Mouse (Mus musculus): ENCODE data around the gene Fnbp1l. TPM values are rescaled to one million over a fixed set of nuclear protein-coding genes. Genes with fewer than 3 reads are reported as not detected.

The Fnbp1l gene
- polyA plus RNA-seq, 1 experiment from 2014 or later: 80.1 TPM

DNA sequence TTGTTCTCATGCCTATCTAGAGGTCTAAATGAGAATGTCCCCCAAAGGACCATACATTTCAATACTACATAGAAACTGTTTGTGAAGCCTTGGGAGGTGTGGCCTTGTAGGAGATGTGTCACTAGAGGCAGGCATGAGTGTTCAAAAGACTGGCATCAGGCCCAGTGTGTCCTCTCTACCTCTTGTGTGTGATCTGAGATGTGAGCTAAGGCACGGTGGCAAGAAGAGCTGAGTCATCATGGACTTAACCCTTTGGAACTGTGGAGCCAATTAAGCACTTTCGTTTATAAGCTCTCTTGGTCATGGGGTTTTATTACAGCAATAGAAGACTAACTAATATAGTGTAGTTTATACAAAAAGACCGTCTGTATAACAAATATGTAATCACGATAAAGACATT lies 16.3 kb downstream of the Fnbp1l start:
- Histone ChIP-seq H3K4me3 (replicated peaks) (no peak overlapping the region), H3K4me2 (no peak overlapping the region), H3K9me3 (no peaks in the 10 kb centered on the region), H3K27me3 (no peaks in the 10 kb centered on the region), H3K4me1 (replicated peaks) (peaks cover 11% of the 10 kb centered on the region; the same call in 1 of the 2 replicates), H3K36me3 (peaks cover 14% of the 10 kb centered on the region; the same call in 1 of the 2 replicates), H3K9ac (replicated peaks) (no peak overlapping the region), H3K27ac (no peak overlapping the region)
- 70% methylated on average over 4 of the region's 4 CpGs for WGBS
- no peak for ATAC-seq (ENCODE audit: insufficient number of reproducible peaks, insufficient read depth, low FRiP score, low TSS enrichment, low read depth)

DNA sequence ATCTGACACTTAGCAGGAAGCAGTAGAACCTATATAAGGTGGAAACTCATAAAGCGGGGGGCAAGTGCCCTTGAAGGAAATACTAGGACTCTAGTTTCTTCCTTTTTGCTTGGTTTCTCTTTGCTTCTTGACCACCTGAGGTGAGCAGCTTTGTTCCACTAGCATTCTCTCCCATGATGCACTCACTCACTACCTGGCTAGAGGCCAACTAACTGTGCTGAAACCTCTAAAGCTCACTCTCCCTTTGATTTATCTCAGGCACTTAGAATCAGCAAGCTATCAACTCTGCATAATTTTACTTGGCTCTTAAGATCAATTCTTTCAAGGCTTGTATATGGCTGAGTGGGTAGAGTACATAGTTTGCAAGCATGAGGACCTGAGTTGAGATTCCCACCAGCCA lies 17.1 kb downstream of the Fnbp1l start:
- WGBS: 92% methylated on average over 1 of the region's 1 CpGs
- peaks cover 11% of the 10 kb centered on the region; the same call in 1 of the 2 replicates for H3K4me1 ChIP-seq (replicated peaks)
- no peaks in the 10 kb centered on the region for H3K27me3 ChIP-seq
- H3K4me3 ChIP-seq (replicated peaks): no peak overlapping the region
- peaks cover 14% of the 10 kb centered on the region; the same call in 1 of the 2 replicates for H3K36me3 ChIP-seq
- H3K27ac ChIP-seq: no peak overlapping the region
- no peaks in the 10 kb centered on the region for H3K9me3 ChIP-seq
- ATAC-seq (ENCODE audit: insufficient number of reproducible peaks, insufficient read depth, low FRiP score, low TSS enrichment, low read depth): no peak
- no peak overlapping the region for H3K4me2 ChIP-seq
- H3K9ac ChIP-seq (replicated peaks): no peak overlapping the region

GRCm38 (mm10) chr3:122599291-122599690 lies 20.2 kb downstream of the Fnbp1l start:
- H3K36me3 ChIP-seq: peaks cover 4% of the 10 kb centered on the region; the same call in 1 of the 2 replicates
- H3K9ac ChIP-seq (replicated peaks): no peak overlapping the region
- WGBS: 90% methylated on average over 4 of the region's 4 CpGs
- no peaks in the 10 kb centered on the region for H3K27me3 ChIP-seq
- no peak overlapping the region for H3K27ac ChIP-seq
- no peak overlapping the region for H3K4me2 ChIP-seq
- H3K4me1 ChIP-seq (replicated peaks): 0 out of 2 replicates have a peak, but pooled peaks cover 7% of the 10 kb centered on the region
- H3K9me3 ChIP-seq: no peaks in the 10 kb centered on the region
- H3K4me3 ChIP-seq (replicated peaks): no peak overlapping the region
- no peak for ATAC-seq (ENCODE audit: insufficient number of reproducible peaks, insufficient read depth, low FRiP score, low TSS enrichment, low read depth)

- ATAC-seq (ENCODE audit: insufficient number of reproducible peaks, insufficient read depth, low FRiP score, low TSS enrichment, low read depth): no peak
- H3K27me3 ChIP-seq: no peaks in the 10 kb centered on the region
- no peak overlapping the region for H3K27ac ChIP-seq
- H3K4me3 ChIP-seq (replicated peaks): no peak overlapping the region
- H3K9ac ChIP-seq (replicated peaks): no peak overlapping the region
- no peaks in the 10 kb centered on the region for H3K9me3 ChIP-seq
- H3K36me3 ChIP-seq: peaks cover 36% of the 10 kb centered on the region
- H3K4me2 ChIP-seq: no peak overlapping the region
- 0 out of 2 replicates have a peak, but pooled peaks cover 4% of the 10 kb centered on the region for H3K4me1 ChIP-seq (replicated peaks)
- 93% methylated on average over 5 of the region's 5 CpGs for WGBS
These were observed 28.7 kb downstream of the Fnbp1l start for GRCm38 (mm10) chr3:122590804-122591203.

DNA sequence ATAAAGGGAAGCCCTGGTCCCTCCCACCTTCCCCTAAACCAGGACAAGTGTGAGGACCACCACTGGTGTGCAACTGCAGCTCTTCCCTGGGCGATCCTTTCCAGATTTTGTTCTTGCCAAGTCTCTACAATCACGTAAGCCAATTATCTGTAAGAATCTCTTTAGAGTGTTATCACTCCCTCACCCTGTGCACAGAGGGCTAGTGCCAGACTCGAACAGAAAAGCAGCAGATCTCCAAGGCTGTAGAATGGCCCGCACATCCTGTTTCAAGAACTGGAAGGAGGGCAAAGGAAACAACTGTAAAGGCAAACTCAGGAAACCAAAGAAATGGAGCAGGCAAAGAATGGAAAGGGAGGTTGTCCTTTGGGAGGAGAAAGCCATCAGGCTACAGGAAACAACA lies 29.2 kb downstream of the Fnbp1l start:
- ATAC-seq (ENCODE audit: insufficient number of reproducible peaks, insufficient read depth, low FRiP score, low TSS enrichment, low read depth): no peak
- H3K27me3 ChIP-seq: no peaks in the 10 kb centered on the region
- no peak overlapping the region for H3K4me3 ChIP-seq (replicated peaks)
- H3K9me3 ChIP-seq: no peaks in the 10 kb centered on the region
- H3K4me1 ChIP-seq (replicated peaks): 0 out of 2 replicates have a peak, but pooled peaks cover 4% of the 10 kb centered on the region
- no peak overlapping the region for H3K9ac ChIP-seq (replicated peaks)
- H3K36me3 ChIP-seq: peaks cover 41% of the 10 kb centered on the region
- WGBS: 89% methylated on average over 4 of the region's 4 CpGs
- no peak overlapping the region for H3K27ac ChIP-seq
- H3K4me2 ChIP-seq: no peak overlapping the region

GRCm38 (mm10) chr3:122586918-122587641 lies 32.4 kb downstream of the Fnbp1l start:
- no peak overlapping the region for H3K4me2 ChIP-seq
- no peak for ATAC-seq (ENCODE audit: insufficient number of reproducible peaks, insufficient read depth, low FRiP score, low TSS enrichment, low read depth)
- no peaks in the 10 kb centered on the region for H3K9me3 ChIP-seq
- H3K27me3 ChIP-seq: no peaks in the 10 kb centered on the region
- no peak overlapping the region for H3K4me3 ChIP-seq (replicated peaks)
- peaks cover 43% of the 10 kb centered on the region for H3K36me3 ChIP-seq
- 0 out of 2 replicates have a peak, but pooled peaks cover 4% of the 10 kb centered on the region for H3K4me1 ChIP-seq (replicated peaks)
- no peak overlapping the region for H3K9ac ChIP-seq (replicated peaks)
- no peak overlapping the region for H3K27ac ChIP-seq
- WGBS: 75% methylated on average over 3 of the region's 3 CpGs

DNA sequence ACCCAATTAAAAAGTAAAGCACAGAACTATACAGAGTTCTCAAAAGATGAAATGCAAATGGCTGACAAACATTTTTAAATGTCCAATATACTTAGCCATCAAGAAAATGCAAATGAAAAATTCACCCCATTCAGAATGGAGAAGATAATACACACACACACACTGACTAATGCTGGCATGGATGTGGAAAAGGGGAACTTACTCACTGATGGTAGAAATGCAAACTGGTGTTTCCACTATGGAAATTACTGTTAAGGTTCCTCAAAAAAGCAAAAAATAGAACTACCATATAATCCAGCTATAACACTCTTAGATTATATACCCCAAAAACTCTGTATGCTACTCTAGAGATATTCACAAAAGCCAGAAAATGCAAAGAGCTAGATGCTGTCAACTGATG lies 42.2 kb downstream of the Fnbp1l start:
- H3K4me3 ChIP-seq (replicated peaks): no peak overlapping the region
- 0 out of 2 replicates have a peak, but pooled peaks cover 4% of the 10 kb centered on the region for H3K4me1 ChIP-seq (replicated peaks)
- H3K27ac ChIP-seq: no peak overlapping the region
- H3K27me3 ChIP-seq: no peaks in the 10 kb centered on the region
- H3K36me3 ChIP-seq: peaks cover 9% of the 10 kb centered on the region
- H3K9ac ChIP-seq (replicated peaks): no peak overlapping the region
- 0 out of 2 replicates have a peak, but pooled peaks cover 3% of the 10 kb centered on the region for H3K9me3 ChIP-seq
- no peak for ATAC-seq (ENCODE audit: insufficient number of reproducible peaks, insufficient read depth, low FRiP score, low TSS enrichment, low read depth)
- H3K4me2 ChIP-seq: no peak overlapping the region

DNA sequence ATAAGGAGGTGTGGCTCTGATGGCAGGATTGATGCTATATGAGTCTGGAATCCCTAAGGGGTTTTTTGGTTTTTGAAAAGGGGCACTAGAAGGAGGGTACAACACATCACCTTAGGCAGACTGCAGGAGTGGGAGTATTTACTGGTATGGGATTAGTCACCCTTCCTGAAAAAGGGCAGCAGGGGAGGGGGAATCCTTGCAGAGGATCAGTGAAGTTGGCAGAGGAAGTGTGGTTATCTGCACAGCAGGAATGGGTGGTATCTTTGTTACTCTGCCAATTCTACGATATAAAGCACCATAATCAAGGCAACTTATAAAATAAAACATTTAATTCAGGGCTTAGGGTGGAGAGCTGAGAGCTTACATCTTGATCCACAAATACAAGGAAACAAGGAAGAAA lies 44.6 kb downstream of the Fnbp1l start:
- Histone ChIP-seq H3K9me3 (0 out of 2 replicates have a peak, but pooled peaks cover 3% of the 10 kb centered on the region), H3K27ac (no peak overlapping the region), H3K27me3 (no peaks in the 10 kb centered on the region), H3K4me1 (replicated peaks) (0 out of 2 replicates have a peak, but pooled peaks cover 4% of the 10 kb centered on the region), H3K4me2 (no peak overlapping the region), H3K36me3 (peaks cover 10% of the 10 kb centered on the region), H3K4me3 (replicated peaks) (no peak overlapping the region), H3K9ac (replicated peaks) (no peak overlapping the region)
- ATAC-seq (ENCODE audit: insufficient number of reproducible peaks, insufficient read depth, low FRiP score, low TSS enrichment, low read depth): no peak
- WGBS: 92% methylated on average over 1 of the region's 1 CpGs

GRCm38 (mm10) chr3:122573426-122574286 lies 45.9 kb downstream of the Fnbp1l start:
- H3K9ac ChIP-seq (replicated peaks): no peak overlapping the region
- 92% methylated on average over 5 of the region's 5 CpGs for WGBS

DNA sequence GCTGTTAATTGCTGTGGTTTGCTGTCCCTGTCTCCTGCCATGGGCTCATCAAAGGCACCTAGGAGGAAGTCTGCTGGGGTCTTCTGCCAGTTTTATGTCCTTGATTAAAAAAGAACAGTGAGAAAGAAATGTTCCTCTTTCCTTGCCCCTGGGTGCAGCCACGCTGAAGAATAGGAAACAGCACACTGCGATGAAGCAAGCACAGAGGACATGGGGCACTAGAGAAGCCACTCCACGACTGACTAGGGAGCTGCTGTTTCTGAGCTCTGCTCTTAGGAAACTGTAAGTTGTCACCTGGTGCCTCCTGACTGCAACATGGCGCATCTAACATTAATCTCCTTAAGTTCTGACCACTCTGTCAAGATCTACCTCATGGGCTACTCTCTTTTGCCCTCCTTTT lies 53.0 kb downstream of the Fnbp1l start:
- no peaks in the 10 kb centered on the region for H3K9me3 ChIP-seq
- no peak for ATAC-seq (ENCODE audit: insufficient number of reproducible peaks, insufficient read depth, low FRiP score, low TSS enrichment, low read depth)
- H3K9ac ChIP-seq (replicated peaks): no peak overlapping the region
- no peaks in the 10 kb centered on the region for H3K27me3 ChIP-seq
- no peak overlapping the region for H3K4me3 ChIP-seq (replicated peaks)
- no peaks in the 10 kb centered on the region for H3K4me1 ChIP-seq (replicated peaks)
- WGBS: 63% methylated on average over 4 of the region's 4 CpGs
- H3K27ac ChIP-seq: no peak overlapping the region
- H3K36me3 ChIP-seq: peaks cover 37% of the 10 kb centered on the region
- no peak overlapping the region for H3K4me2 ChIP-seq

More at GRCm38 (mm10) chr3:122573426-122574286, 45.9 kb downstream of the Fnbp1l start:
- H3K4me3 ChIP-seq (replicated peaks): no peak overlapping the region
- no peak overlapping the region for H3K27ac ChIP-seq
- 0 out of 2 replicates have a peak, but pooled peaks cover 4% of the 10 kb centered on the region for H3K4me1 ChIP-seq (replicated peaks)
- H3K36me3 ChIP-seq: peaks cover 8% of the 10 kb centered on the region
- H3K4me2 ChIP-seq: no peak overlapping the region
- H3K9me3 ChIP-seq: 0 out of 2 replicates have a peak, but pooled peaks cover 3% of the 10 kb centered on the region
- no peaks in the 10 kb centered on the region for H3K27me3 ChIP-seq
- no peak for ATAC-seq (ENCODE audit: insufficient number of reproducible peaks, insufficient read depth, low FRiP score, low TSS enrichment, low read depth)

- ATAC-seq (ENCODE audit: insufficient number of reproducible peaks, insufficient read depth, low FRiP score, low TSS enrichment, low read depth): no peak
- H3K4me2 ChIP-seq: no peak overlapping the region
- peaks cover 41% of the 10 kb centered on the region for H3K36me3 ChIP-seq
- no peaks in the 10 kb centered on the region for H3K9me3 ChIP-seq
- WGBS: 68% methylated on average over 3 of the region's 3 CpGs
- no peaks in the 10 kb centered on the region for H3K27me3 ChIP-seq
- no peak overlapping the region for H3K9ac ChIP-seq (replicated peaks)
- H3K27ac ChIP-seq: no peak overlapping the region
- H3K4me1 ChIP-seq (replicated peaks): no peaks in the 10 kb centered on the region
- no peak overlapping the region for H3K4me3 ChIP-seq (replicated peaks)
These were observed 53.4 kb downstream of the Fnbp1l start for GRCm38 (mm10) chr3:122566112-122566511.
